Mouse (Mus musculus): ENCODE measurements at regions not wholly inside any gene's neighbourhood (a gene's known extent, or its start where the extent isn't known, plus 50 kb on each side); places are given as distances from the start of the nearest gene placed in this dataset.

- TF ChIP-seq E2F4 (IDR thresholded peaks at IDR 0.05; ENCODE audit: insufficient read depth) = no peak
- no peak for TF ChIP-seq MYOG (IDR thresholded peaks at IDR 0.05; ENCODE audit: control insufficient read depth in 1 of 3, insufficient read depth in 1 of 3, insufficient read length in 2 of 3, low read depth in 2 of 3)
Observed at GRCm38 (mm10) chr1:143006045-143006444, 634.4 kb upstream of the B3galt2 start.

Data from myocyte (in vitro differentiated cells).